Mouse (Mus musculus) hindbrain, embryonic 14.5 days (tissue): ENCODE measurements at regions not wholly inside any gene's neighbourhood (a gene's known extent, or its start where the extent isn't known, plus 50 kb on each side); places are given as distances from the start of the nearest gene placed in this dataset.
"Not testable (repeated sequence)": the region's sequence is repeated elsewhere in the genome, so short reads cannot be mapped to it uniquely, and the experiment has no call there.

Experiments
- ATAC-seq: fragments of 200-750 bp; cut with Nextera tagmentation; 2 replicates; pipeline ENCODE4 v1.8.0; 2017; ENCODE audit warnings: moderate number of reproducible peaks, mild to moderate bottlenecking, moderate TSS enrichment, moderate library complexity; ENCODE audit not compliant: low FRiP score
- DNase-seq: peaks from one replicate; pipeline ENCODE4 v3.0.0-alpha.2; 2015; ENCODE audit warnings: low spot score
- H3K27ac ChIP-seq: fragments of 300-500 bp; sonication (generic); 2 replicates; pipeline ENCODE4 v1.5.1; 2014; ENCODE audit warnings: mild to moderate bottlenecking, moderate library complexity
- H3K27me3 ChIP-seq: fragments of 300-500 bp; sonication (generic); 2 replicates; pipeline ENCODE4 v1.6.1; 2014; ENCODE audit warnings: mild to moderate bottlenecking, low read length, mixed read lengths; ENCODE audit not compliant: control insufficient read depth, insufficient read depth
- H3K36me3 ChIP-seq: fragments of 300-500 bp; sonication (generic); replicated peaks from 2 replicates; pipeline ENCODE4 v1.6.1; 2014; ENCODE audit not compliant: control insufficient read depth, insufficient read depth
- H3K4me1 ChIP-seq: fragments of 300-500 bp; sonication (generic); replicated peaks from 2 replicates; pipeline ENCODE4 v1.6.1; 2014; ENCODE audit warnings: antibody characterized with exemption, low read length, mixed read lengths; ENCODE audit not compliant: control insufficient read depth, insufficient read depth
- H3K4me2 ChIP-seq: fragments of 300-500 bp; sonication (generic); replicated peaks from 2 replicates; pipeline ENCODE4 v1.6.1; 2014; ENCODE audit warnings: mild to moderate bottlenecking, moderate library complexity
- H3K4me3 ChIP-seq: fragments of 300-500 bp; sonication (generic); replicated peaks from 2 replicates; pipeline ENCODE4 v1.5.1; 2014; ENCODE audit warnings: mild to moderate bottlenecking, low read length
- H3K9ac ChIP-seq: fragments of 300-500 bp; sonication (generic); 2 replicates; pipeline ENCODE4 v1.6.1; 2014
- H3K9me3 ChIP-seq: fragments of 300-500 bp; sonication (generic); 2 replicates; pipeline ENCODE4 v1.6.1; 2016; ENCODE audit warnings: low read length; ENCODE audit not compliant: control insufficient read depth
- WGBS: fragments of 180-500 bp; shearing (Covaris S2); extraction: QIAGEN DNeasy Blood & Tissue Kit; methylation state at CpG from one replicate; pipeline ENCODE4 v1.1.7; 2014; 5-methylcytosine and 5-hydroxymethylcytosine counted together

DNA sequence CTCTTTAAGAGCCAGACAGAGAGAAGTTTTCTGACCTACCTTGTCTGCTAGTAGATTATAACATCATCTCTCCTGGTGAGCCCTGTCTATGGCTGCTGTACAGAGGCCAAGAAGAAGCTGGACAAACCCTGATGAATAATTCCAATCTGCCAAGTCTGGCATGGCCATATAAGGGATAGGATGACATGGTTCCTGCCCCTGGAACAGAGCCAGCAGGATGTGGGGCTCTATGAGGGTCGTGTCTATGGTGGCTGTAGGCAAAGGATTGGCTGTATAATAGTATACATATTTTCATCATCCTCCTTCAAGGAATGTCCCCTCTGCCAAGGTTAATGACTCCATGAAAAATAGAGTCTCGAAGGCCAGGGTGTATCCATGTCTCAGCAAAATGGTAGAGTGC, 75.4 kb upstream of the Cntn1 start:
- H3K27ac ChIP-seq = no peak overlapping the region
- 73% methylated on average over 2 of the region's 2 CpGs for WGBS
- H3K4me3 ChIP-seq = no peak overlapping the region
- H3K36me3 ChIP-seq = no peaks in the 10 kb centered on the region
- no peaks in the 10 kb centered on the region for H3K27me3 ChIP-seq
- no peaks in the 10 kb centered on the region for H3K9me3 ChIP-seq
- H3K9ac ChIP-seq = no peak overlapping the region
- ATAC-seq (no peak), DNase-seq (no peak)
- H3K4me2 ChIP-seq = no peak overlapping the region
- 0 out of 2 replicates have a peak, but pooled peaks cover 6% of the 10 kb centered on the region for H3K4me1 ChIP-seq

DNA sequence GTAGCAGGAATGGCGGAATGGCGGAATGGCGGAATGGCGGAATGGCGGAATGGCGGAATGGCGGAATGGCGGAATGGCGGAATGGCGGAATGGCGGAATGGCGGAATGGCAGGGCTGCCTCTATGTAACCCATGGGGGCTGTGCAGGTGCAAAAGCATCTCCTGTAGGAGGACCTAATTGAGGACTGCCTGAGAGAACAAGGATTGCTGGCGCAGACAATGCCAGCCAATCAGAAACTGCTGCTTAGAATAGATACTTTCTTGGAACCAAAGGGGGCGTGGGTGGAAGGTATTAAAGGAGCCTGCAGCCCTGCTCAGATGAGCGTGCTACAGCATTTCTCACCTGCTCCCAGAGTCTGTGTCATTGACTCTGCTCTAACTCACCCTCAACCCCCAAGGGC, 67.8 kb upstream of the Cntn1 start:
- ATAC-seq, H3K36me3 ChIP-seq, H3K4me1 ChIP-seq, H3K9me3 ChIP-seq, H3K4me2 ChIP-seq, H3K27me3 ChIP-seq, H3K4me3 ChIP-seq, H3K27ac ChIP-seq, H3K9ac ChIP-seq, DNase-seq: not testable (repeated sequence)
- WGBS = 97% methylated on average over 15 of the region's 15 CpGs

DNA sequence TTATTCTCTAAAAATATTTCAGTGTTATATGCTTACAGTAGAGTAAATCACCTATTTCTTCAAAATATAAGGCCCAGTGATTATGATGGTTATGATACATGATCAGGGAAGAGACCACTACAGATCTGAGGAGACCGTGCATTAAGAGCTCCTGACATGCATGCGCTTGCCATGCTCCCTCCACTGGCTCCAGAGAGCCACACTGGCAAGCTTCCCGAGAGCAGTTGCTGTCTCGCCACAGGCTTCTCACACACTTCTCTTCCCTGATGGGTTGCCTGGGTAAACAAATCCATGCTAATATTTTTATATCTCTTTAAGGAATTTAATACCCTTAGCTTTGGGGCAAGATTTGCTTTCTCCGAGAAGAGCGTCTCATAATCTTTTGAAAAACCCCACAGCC, 50.9 kb upstream of the Cntn1 start:
- Histone ChIP-seq H3K27me3 (no peaks in the 10 kb centered on the region), H3K9me3 (no peaks in the 10 kb centered on the region), H3K9ac (no peak overlapping the region), H3K4me1 (no peaks in the 10 kb centered on the region), H3K27ac (no peak overlapping the region), H3K4me2 (no peak overlapping the region), H3K36me3 (no peaks in the 10 kb centered on the region), H3K4me3 (no peak overlapping the region)
- DNase-seq (no peak), ATAC-seq (no peak)
- 74% methylated on average over 6 of the region's 6 CpGs for WGBS
